Comparison of ENCODE assay signal across 16 mouse cellular contexts in the genomic region with DNA sequence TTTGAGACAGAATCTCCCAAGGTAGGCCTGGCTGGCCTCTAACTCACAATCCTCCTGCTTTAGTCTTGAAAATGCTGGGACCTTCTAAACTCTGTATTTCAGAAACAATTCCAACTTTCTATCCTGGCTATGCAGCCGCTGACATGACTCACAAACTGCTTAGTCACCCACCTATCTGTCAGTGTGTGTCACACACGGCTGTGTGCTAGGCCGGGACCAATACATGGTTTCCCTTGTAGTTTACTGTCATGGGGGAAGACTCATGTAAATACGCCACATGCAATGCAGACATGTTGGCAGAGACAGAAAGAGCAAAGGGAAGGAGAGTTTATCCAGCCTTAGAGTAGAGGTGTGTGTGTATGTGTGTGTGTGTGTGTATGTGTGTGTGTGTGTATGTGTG.
DNase-seq lines count a peak whose midpoint lies in the region; ATAC-seq lines count a peak whose summit lies in the region.
"Had no signal": no experiment of that assay in that cellular context is flagged by ENCODE, and none has a peak within 500 bp of the region (broad histone marks: within the 10 kb centered on the region; RNA-seq: fewer than 3 reads in every experiment).

No protein-coding gene starts in this region.

- ATAC-seq in megakaryocyte progenitor cell, adult 5-6 weeks (replicated peaks; ENCODE audit: poor library complexity) = no peak
- ATAC-seq: forebrain, postnatal 0 days; hindbrain, embryonic 16.5 days; intestine, postnatal 0 days had no signal

- DNase-seq in right cerebral cortex, adult 2 months (ENCODE audit: low spot score in 2 of 2) = peak; percentile 17 to 19
- DNase-seq in right cerebral cortex, postnatal 10 days (ENCODE audit: low spot score in 2 of 2) = no peak
- DNase-seq in adipocyte (ENCODE audit: low spot score) = peak; percentile 33
- peak; percentile 55 for DNase-seq in brain, adult 2 months (ENCODE audit: low read depth, low spot score)
- no peak for DNase-seq in neural tube, embryonic 10.5 days (ENCODE audit: extremely low spot score, low spot score)
- DNase-seq in cerebellum, adult 18-20 months = no peak
- DNase-seq: cerebellum, adult 9-10 months; forebrain, postnatal 0 days; heart, adult 18-20 months; heart, postnatal 4 days; lung, postnatal 4 days; right cerebral cortex, postnatal 25 days; thymus, adult 18-20 months had no signal

Comparison
In these comparisons a context has a peak if more than half of its experiments do, and no peak if none do; other contexts are left out.
1. DNase-seq: peak in right cerebral cortex, adult 2 months (2 of 2), adipocyte (single experiment) and brain, adult 2 months (single experiment); none in right cerebral cortex, postnatal 10 days (0 of 2), neural tube, embryonic 10.5 days (single experiment) and cerebellum, adult 18-20 months (0 of 2).